Mouse (Mus musculus): ENCODE data around the gene Crxos.
A peak's percentile ranks its signal among the peaks of the same experiment; 100 is the strongest.

Crxos gene

GRCm38 (mm10) chr7:15921796-15922195, 39.4 kb downstream of the Crxos start:
- no peak for DNase-seq (ENCODE audit: low spot score)

GRCm38 (mm10) chr7:15922220-15922773, 39.9 kb downstream of the Crxos start, which contains the start of gene Selenow:
TSS of gene Selenow (minus strand) at chr7:15922402.
- DNase-seq (ENCODE audit: low spot score), result peak; percentile 80

GRCm38 (mm10) chr7:15929910-15930309, 47.5 kb downstream of the Crxos start:
- peak; percentile 41 for DNase-seq (ENCODE audit: low spot score)

GRCm38 (mm10) chr7:15930543-15930942, 48.1 kb downstream of the Crxos start:
- no peak for DNase-seq (ENCODE audit: low spot score)

- no peak for DNase-seq (ENCODE audit: low spot score)
Measured at GRCm38 (mm10) chr7:15931635-15932034, 49.2 kb downstream of the Crxos start.

GRCm38 (mm10) chr7:15933437-15934359, 51.3 kb downstream of the Crxos start:
- no peak for DNase-seq (ENCODE audit: low spot score)

- DNase-seq (ENCODE audit: low spot score), result no peak
Measured at GRCm38 (mm10) chr7:15937491-15937890, 55.1 kb downstream of the Crxos start.

- DNase-seq (ENCODE audit: low spot score), result no peak
Measured at GRCm38 (mm10) chr7:15938621-15939020, 56.2 kb downstream of the Crxos start.

GRCm38 (mm10) chr7:15944311-15944710, 61.9 kb downstream of the Crxos start:
- DNase-seq (ENCODE audit: low spot score), result no peak

- DNase-seq (ENCODE audit: low spot score), result no peak
Measured at GRCm38 (mm10) chr7:15945211-15945610, 62.8 kb downstream of the Crxos start.

GRCm38 (mm10) chr7:15945721-15946536, 63.5 kb downstream of the Crxos start, which contains the start of gene Nop53:
TSS of gene Nop53 (minus strand) at chr7:15946074.
- DNase-seq (ENCODE audit: low spot score), result peak; percentile 82

GRCm38 (mm10) chr7:15947653-15948260, 65.3 kb downstream of the Crxos start:
- no peak for DNase-seq (ENCODE audit: low spot score)

- peak; percentile 76 for DNase-seq (ENCODE audit: low spot score)
Measured at GRCm38 (mm10) chr7:15948381-15948941, 66.0 kb downstream of the Crxos start.

GRCm38 (mm10) chr7:15949216-15949790, 66.9 kb downstream of the Crxos start:
- DNase-seq (ENCODE audit: low spot score), result no peak

GRCm38 (mm10) chr7:15950008-15950407, 67.6 kb downstream of the Crxos start:
- DNase-seq (ENCODE audit: low spot score), result no peak

GRCm38 (mm10) chr7:15952416-15952815, 70.0 kb downstream of the Crxos start:
- no peak for DNase-seq (ENCODE audit: low spot score)

Data from ovary, adult 18-20 months (tissue).